Mouse (Mus musculus) lung, postnatal 0 days (tissue): ENCODE measurements around the gene Gm13272. TPM values are rescaled to one million over a fixed set of nuclear protein-coding genes. Genes with fewer than 3 reads are reported as not detected.
"Not testable (repeated sequence)": the region's sequence is repeated elsewhere in the genome, so short reads cannot be mapped to it uniquely, and the experiment has no call there.

Source experiments
- ATAC-seq: fragments of 200-750 bp; cut with Nextera tagmentation; 2 replicates; pipeline ENCODE4 v1.8.0; 2017; ENCODE audit warnings: moderate library complexity
- DNase-seq: peaks from one replicate; pipeline ENCODE4 v3.0.0-alpha.2; 2016; ENCODE audit warnings: low spot score
- H3K27ac ChIP-seq: fragments of 300-500 bp; sonication (generic); 2 replicates; pipeline ENCODE4 v1.5.1; 2014; ENCODE audit warnings: antibody characterized with exemption, mild to moderate bottlenecking, low read length, mixed read lengths
- H3K27me3 ChIP-seq: fragments of 300-500 bp; sonication (generic); replicated peaks from 2 replicates; pipeline ENCODE4 v1.6.1; 2014; ENCODE audit warnings: low read length, mixed read lengths; ENCODE audit not compliant: insufficient read depth
- H3K36me3 ChIP-seq: fragments of 300-500 bp; sonication (generic); 2 replicates; pipeline ENCODE4 v1.6.1; 2014; ENCODE audit warnings: low read length, mixed read lengths; ENCODE audit not compliant: insufficient read depth
- H3K4me1 ChIP-seq: fragments of 300-500 bp; sonication (generic); 2 replicates; pipeline ENCODE4 v1.6.1; 2014; ENCODE audit warnings: antibody characterized with exemption, low read depth, low read length, mixed read lengths; ENCODE audit not compliant: insufficient read depth
- H3K4me2 ChIP-seq: fragments of 300-500 bp; sonication (generic); replicated peaks from 2 replicates; pipeline ENCODE4 v1.6.1; 2014; ENCODE audit warnings: low read depth, mild to moderate bottlenecking, low read length, moderate library complexity, mixed read lengths
- H3K4me3 ChIP-seq: fragments of 300-500 bp; sonication (generic); 2 replicates; pipeline ENCODE4 v1.5.1; 2014; ENCODE audit warnings: low read depth, low read length
- H3K9ac ChIP-seq: fragments of 300-500 bp; sonication (generic); replicated peaks from 2 replicates; pipeline ENCODE4 v1.6.1; 2014; ENCODE audit warnings: low read depth, mild to moderate bottlenecking
- H3K9me3 ChIP-seq: fragments of 300-500 bp; sonication (generic); 2 replicates; pipeline ENCODE4 v1.6.1; 2016; ENCODE audit warnings: low read length, mixed read lengths
- CTCF ChIP-seq: IDR thresholded peaks from 2 replicates; pipeline ENCODE4 v1.5.1; 2016; ENCODE audit warnings: antibody characterized with exemption, mild to moderate bottlenecking
- WGBS: fragments of 180-500 bp; shearing (Covaris S2); extraction: QIAGEN DNeasy Blood & Tissue Kit; methylation state at CpG from one replicate; pipeline ENCODE4 v1.1.7; 2014; 5-methylcytosine and 5-hydroxymethylcytosine counted together
- polyA plus RNA-seq: library from polyadenylated mRNA; unstranded; fragments of >200 nt; fragmentation: Nextera tagmentation; extraction: Ambion mirVana; gene quantifications from 2 replicates; pipeline ENCODE4 v1.2.1, GENCODE M21; 2015

The Gm13272 gene
- polyA plus RNA-seq, 1 experiment from 2014 or later = not detected

GRCm38 (mm10) chr4:88788402-88788801, 8.8 kb downstream of the Gm13272 start, which contains the start of gene Gm13277:
Gm13277 (plus strand) TSS chr4:88788632.
- not testable (repeated sequence) for ATAC-seq, H3K27ac ChIP-seq, H3K4me3 ChIP-seq, H3K36me3 ChIP-seq, H3K4me1 ChIP-seq, H3K27me3 ChIP-seq, H3K9ac ChIP-seq, DNase-seq, H3K9me3 ChIP-seq, H3K4me2 ChIP-seq
- no CpG with 5 or more reads among the region's 28 CpGs for WGBS
- peak; percentile 60 for TF ChIP-seq CTCF

GRCm38 (mm10) chr4:88791250-88791649, 11.6 kb downstream of the Gm13272 start, which contains the start of gene Gm13278:
Gm13278 (plus strand) TSS chr4:88791550.
- H3K4me2 ChIP-seq, H3K4me3 ChIP-seq, ATAC-seq, H3K9me3 ChIP-seq, H3K27ac ChIP-seq, H3K27me3 ChIP-seq, H3K4me1 ChIP-seq, H3K36me3 ChIP-seq, DNase-seq, H3K9ac ChIP-seq: not testable (repeated sequence)
- no CpG with 5 or more reads among the region's 28 CpGs for WGBS

- not testable (repeated sequence) for H3K27ac ChIP-seq, H3K9me3 ChIP-seq, H3K36me3 ChIP-seq, H3K4me3 ChIP-seq, H3K4me1 ChIP-seq, H3K27me3 ChIP-seq, DNase-seq, H3K9ac ChIP-seq, ATAC-seq, H3K4me2 ChIP-seq
- peak; percentile 49 for TF ChIP-seq CTCF
- 0% methylated on average over 6 of the region's 52 CpGs for WGBS
These were observed 14.5 kb downstream of the Gm13272 start, which contains the start of gene Gm13275 for GRCm38 (mm10) chr4:88793936-88794675. Gm13275 (plus strand) TSS chr4:88794487.

DNA sequence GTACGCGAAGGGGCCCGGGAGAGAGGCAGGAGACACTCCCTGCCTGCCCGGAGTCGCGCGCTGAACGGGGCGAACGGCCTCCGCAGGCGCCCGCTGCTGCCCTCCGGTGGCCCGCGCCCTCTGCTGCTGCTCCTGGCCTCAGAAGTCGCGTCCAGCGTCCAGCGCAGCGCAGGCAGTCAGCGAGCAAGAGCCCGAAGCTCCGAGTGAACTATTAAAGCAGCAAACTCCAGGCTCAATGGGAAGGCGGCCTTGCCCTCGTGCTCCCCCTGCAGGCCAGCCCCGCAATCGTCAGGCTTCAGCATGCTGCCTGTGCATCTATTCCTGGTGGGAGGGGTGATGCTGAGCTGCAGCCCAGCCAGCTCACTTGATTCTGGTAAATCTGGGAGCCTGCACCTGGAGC, 17.4 kb downstream of the Gm13272 start, which contains the start of gene Gm13279:
Gene Gm13279, plus strand, starts transcription at position 301 of the 400 bp plus-strand sequence.
- WGBS = no CpG with 5 or more reads among the region's 28 CpGs
- H3K4me3 ChIP-seq, DNase-seq, H3K27ac ChIP-seq, H3K9me3 ChIP-seq, H3K27me3 ChIP-seq, ATAC-seq, H3K4me1 ChIP-seq, H3K4me2 ChIP-seq, H3K9ac ChIP-seq, H3K36me3 ChIP-seq: not testable (repeated sequence)

- not testable (repeated sequence) for H3K27me3 ChIP-seq, H3K4me1 ChIP-seq, H3K4me3 ChIP-seq, H3K27ac ChIP-seq, H3K9me3 ChIP-seq, ATAC-seq, DNase-seq, H3K4me2 ChIP-seq, H3K9ac ChIP-seq, H3K36me3 ChIP-seq
- 14% methylated on average over 1 of the region's 7 CpGs for WGBS
These were observed 19.7 kb downstream of the Gm13272 start, which contains the start of gene Gm13285 for GRCm38 (mm10) chr4:88799365-88799764. Gm13285 (plus strand) TSS chr4:88799665.

- H3K36me3 ChIP-seq, ATAC-seq, H3K9ac ChIP-seq, H3K4me1 ChIP-seq, H3K27me3 ChIP-seq, H3K4me3 ChIP-seq, H3K27ac ChIP-seq, H3K9me3 ChIP-seq, DNase-seq, H3K4me2 ChIP-seq: not testable (repeated sequence)
- WGBS = no CpG with 5 or more reads among the region's 29 CpGs
These were observed 23.3 kb downstream of the Gm13272 start, which contains the start of gene Gm13287 for GRCm38 (mm10) chr4:88802954-88803353. Gm13287 (plus strand) TSS chr4:88803254.

- H3K27ac ChIP-seq, H3K27me3 ChIP-seq, H3K4me2 ChIP-seq, H3K36me3 ChIP-seq, H3K9ac ChIP-seq, H3K4me1 ChIP-seq, H3K4me3 ChIP-seq, DNase-seq, H3K9me3 ChIP-seq, ATAC-seq: not testable (repeated sequence)
- WGBS = no CpG with 5 or more reads among the region's 8 CpGs
These were observed 25.6 kb downstream of the Gm13272 start, which contains the start of gene Gm13288 for GRCm38 (mm10) chr4:88805231-88805630. Gm13288 (plus strand) TSS chr4:88805531.
